Mouse (Mus musculus) neural tube, embryonic 13.5 days (tissue): ENCODE measurements around the gene Clybl. TPM values are rescaled to one million over a fixed set of nuclear protein-coding genes. Genes with fewer than 3 reads are reported as not detected.

Experiments used
- ATAC-seq: fragments of 200-750 bp; cut with Nextera tagmentation; 2 replicates; pipeline ENCODE4 v1.8.0; 2017; ENCODE audit warnings: low read depth, mild to moderate bottlenecking, moderate TSS enrichment, moderate library complexity
- H3K27ac ChIP-seq: fragments of 300-500 bp; sonication (generic); replicated peaks from 2 replicates; pipeline ENCODE4 v1.5.1; 2015; ENCODE audit warnings: moderate library complexity, mild to moderate bottlenecking, inconsistent platforms
- H3K27me3 ChIP-seq: fragments of 300-500 bp; sonication (generic); 2 replicates; pipeline ENCODE4 v1.6.1; 2015; ENCODE audit warnings: mild to moderate bottlenecking, inconsistent platforms
- H3K36me3 ChIP-seq: fragments of 300-500 bp; sonication (generic); 2 replicates; pipeline ENCODE4 v1.6.1; 2015; ENCODE audit warnings: mild to moderate bottlenecking, inconsistent platforms
- H3K4me1 ChIP-seq: fragments of 300-500 bp; sonication (generic); replicated peaks from 2 replicates; pipeline ENCODE4 v1.6.1; 2015; ENCODE audit warnings: inconsistent platforms
- H3K4me2 ChIP-seq: fragments of 300-500 bp; sonication (generic); 2 replicates; pipeline ENCODE4 v1.6.1; 2015; ENCODE audit warnings: inconsistent platforms, mild to moderate bottlenecking, moderate library complexity
- H3K4me3 ChIP-seq: fragments of 300-500 bp; sonication (generic); 2 replicates; pipeline ENCODE4 v1.5.1; 2015; ENCODE audit warnings: mild to moderate bottlenecking, inconsistent platforms
- H3K9ac ChIP-seq: fragments of 300-500 bp; sonication (generic); 2 replicates; pipeline ENCODE4 v1.6.1; 2015; ENCODE audit warnings: moderate library complexity, mild to moderate bottlenecking, inconsistent platforms
- H3K9me3 ChIP-seq: fragments of 300-500 bp; sonication (generic); 2 replicates; pipeline ENCODE4 v1.6.1; 2016; ENCODE audit warnings: inconsistent platforms
- WGBS: fragments of 180-500 bp; shearing (Covaris S2); methylation state at CpG from one replicate; pipeline ENCODE4 v1.1.7; 2015; 5-methylcytosine and 5-hydroxymethylcytosine counted together
- polyA plus RNA-seq: library from polyadenylated mRNA; unstranded; fragments of >200 nt; fragmentation: Nextera tagmentation; extraction: Ambion mirVana; gene quantifications from 2 replicates; pipeline ENCODE4 v1.2.1, GENCODE M21; 2015

Gene Clybl
- polyA plus RNA-seq, 1 experiment from 2014 or later: 10.2 TPM

DNA sequence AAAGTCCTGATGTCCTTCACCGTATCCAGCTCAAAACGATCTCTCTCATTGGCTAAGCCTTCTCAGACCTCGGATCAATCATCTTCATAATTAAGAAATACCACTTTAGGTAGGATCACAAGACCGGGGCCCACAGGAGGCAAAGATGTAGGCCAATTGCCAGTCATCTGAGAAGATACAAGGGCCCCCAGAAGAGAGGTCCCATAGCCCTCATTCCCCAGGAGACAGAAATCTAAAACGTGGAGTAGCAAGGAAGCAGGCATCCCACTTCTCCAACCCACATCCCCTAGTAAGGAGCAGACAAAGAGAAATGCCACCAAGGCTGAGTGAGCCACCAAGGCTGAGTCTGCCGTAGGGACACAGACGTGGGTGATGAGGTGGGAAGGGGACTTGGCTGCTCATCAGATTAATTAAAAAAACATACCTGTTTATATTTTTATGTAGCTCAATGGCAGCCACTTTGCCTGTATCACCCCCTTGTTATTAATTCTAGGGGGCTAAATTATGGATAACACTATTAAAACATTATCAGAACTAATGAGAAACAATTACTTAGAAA, 223.2 kb downstream of the Clybl start:
- peaks cover 90% of the 10 kb centered on the region for H3K27me3 ChIP-seq
- H3K36me3 ChIP-seq: no peaks in the 10 kb centered on the region
- H3K9me3 ChIP-seq: no peaks in the 10 kb centered on the region
- WGBS: 59% methylated on average over 7 of the region's 7 CpGs
- H3K9ac ChIP-seq: no peak overlapping the region
- peak; percentile 51 for ATAC-seq
- H3K4me2 ChIP-seq: no peak overlapping the region
- no peak overlapping the region for H3K4me3 ChIP-seq
- H3K4me1 ChIP-seq: peaks cover 38% of the 10 kb centered on the region
- peak overlapping the region; percentile 62 for H3K27ac ChIP-seq

GRCm38 (mm10) chr14:122405236-122405635, 223.7 kb downstream of the Clybl start:
- Histone ChIP-seq H3K27me3 (peaks cover 95% of the 10 kb centered on the region), H3K9ac (no peak overlapping the region), H3K27ac (0 out of 2 replicates have a peak overlapping the region, but pooled peaks have one; percentile 53), H3K4me2 (peak overlapping the region; percentile 64), H3K9me3 (no peaks in the 10 kb centered on the region), H3K36me3 (no peaks in the 10 kb centered on the region), H3K4me3 (no peak overlapping the region), H3K4me1 (peaks cover 38% of the 10 kb centered on the region)
- ATAC-seq: peak; percentile 45
- 13% methylated on average over 12 of the region's 12 CpGs for WGBS

DNA sequence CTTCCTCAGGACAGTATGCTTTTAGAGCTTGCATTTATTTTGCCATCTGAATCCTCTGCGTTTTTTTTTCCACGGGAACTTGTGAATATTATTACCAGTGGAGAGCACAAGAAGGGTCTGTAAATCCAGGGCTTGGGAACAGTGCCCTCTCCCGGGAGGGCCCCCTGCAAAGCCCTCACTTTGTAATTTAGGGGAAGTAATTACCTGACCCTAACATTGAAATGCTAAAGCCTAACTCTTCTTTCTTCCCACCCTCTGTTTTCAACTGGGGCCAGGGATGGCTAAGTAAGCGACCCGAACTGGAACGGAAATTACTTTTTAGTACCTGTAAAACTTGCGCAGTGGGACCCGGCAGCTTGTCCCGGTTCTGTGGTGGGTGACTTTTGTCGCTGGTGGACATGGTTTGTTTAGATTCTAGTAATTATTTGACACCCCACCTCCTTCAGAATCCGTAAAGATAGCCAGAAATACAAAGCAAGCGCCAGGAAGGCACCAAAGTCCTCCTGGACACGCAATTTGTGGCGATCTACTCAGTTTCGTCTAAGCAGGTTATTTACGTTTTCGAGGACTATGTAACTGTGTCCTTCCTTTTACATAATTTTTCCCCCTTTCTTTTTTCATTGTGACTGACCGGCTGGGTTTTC, 224.5 kb downstream of the Clybl start:
- Histone ChIP-seq H3K9ac (peak overlapping the region; percentile 66), H3K27ac (peak overlapping the region; percentile 71), H3K27me3 (peaks cover 89% of the 10 kb centered on the region), H3K36me3 (no peaks in the 10 kb centered on the region), H3K4me3 (peak overlapping the region; percentile 35), H3K4me1 (peaks cover 38% of the 10 kb centered on the region), H3K9me3 (no peaks in the 10 kb centered on the region), H3K4me2 (peak overlapping the region; percentile 64)
- 2% methylated on average over 18 of the region's 18 CpGs for WGBS
- ATAC-seq: no peak

GRCm38 (mm10) chr14:122406541-122407219, 225.2 kb downstream of the Clybl start:
- ATAC-seq: peak; percentile 57
- Histone ChIP-seq H3K9me3 (no peaks in the 10 kb centered on the region), H3K4me2 (peak overlapping the region; percentile 64), H3K27me3 (peaks cover 88% of the 10 kb centered on the region), H3K36me3 (no peaks in the 10 kb centered on the region), H3K4me1 (peaks cover 37% of the 10 kb centered on the region), H3K4me3 (peak overlapping the region; percentile 35), H3K27ac (peak overlapping the region; percentile 71), H3K9ac (peak overlapping the region; percentile 66)
- WGBS: 1% methylated on average over 58 of the region's 58 CpGs

DNA sequence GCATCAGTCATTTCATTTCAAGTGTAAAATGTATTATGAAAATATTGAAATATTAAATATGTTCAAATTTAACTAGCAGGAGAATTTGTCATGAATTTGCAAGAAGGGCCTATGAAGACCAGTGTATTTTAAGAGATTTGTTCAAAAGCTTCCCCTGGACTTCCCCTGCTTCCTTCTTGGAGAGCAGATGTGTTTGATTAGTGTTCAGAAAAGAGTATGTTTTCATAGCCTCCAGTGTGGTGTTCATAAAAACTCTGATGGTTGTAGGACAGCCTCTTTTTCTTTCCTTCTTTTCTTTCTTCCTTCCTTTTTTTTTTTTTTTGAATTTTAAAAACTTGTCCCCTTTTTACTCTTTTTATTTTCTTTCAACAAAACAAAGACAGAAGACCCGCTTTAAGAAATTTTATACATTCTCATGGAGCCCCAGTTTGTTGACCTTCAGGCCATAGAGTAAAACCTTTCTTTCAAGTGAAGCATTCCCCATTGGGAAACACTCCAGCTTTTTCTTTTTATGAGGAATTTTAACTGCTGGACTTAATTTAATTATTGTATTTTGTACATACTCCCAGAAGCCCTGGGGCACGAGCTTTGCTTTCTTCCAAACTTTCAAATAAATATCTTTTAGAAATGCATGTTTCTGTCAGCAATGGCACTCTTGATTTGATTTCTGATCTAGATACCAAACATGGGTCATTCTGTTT, 231.5 kb downstream of the Clybl start:
- WGBS: 66% methylated on average over 2 of the region's 2 CpGs
- Histone ChIP-seq H3K4me3 (no peak overlapping the region), H3K4me1 (peaks cover 5% of the 10 kb centered on the region), H3K9me3 (no peaks in the 10 kb centered on the region), H3K27ac (no peak overlapping the region), H3K4me2 (no peak overlapping the region), H3K36me3 (no peaks in the 10 kb centered on the region), H3K27me3 (peaks cover 41% of the 10 kb centered on the region), H3K9ac (no peak overlapping the region)
- no peak for ATAC-seq

- Histone ChIP-seq H3K27me3 (peaks cover 36% of the 10 kb centered on the region), H3K4me2 (no peak overlapping the region), H3K9ac (no peak overlapping the region), H3K4me1 (peaks cover 5% of the 10 kb centered on the region), H3K36me3 (no peaks in the 10 kb centered on the region), H3K9me3 (no peaks in the 10 kb centered on the region), H3K27ac (no peak overlapping the region), H3K4me3 (no peak overlapping the region)
- ATAC-seq: no peak
- WGBS: 80% methylated on average over 2 of the region's 2 CpGs
Observed at GRCm38 (mm10) chr14:122413542-122413928, 232.0 kb downstream of the Clybl start.

- no peaks in the 10 kb centered on the region for H3K36me3 ChIP-seq
- no peak overlapping the region for H3K4me3 ChIP-seq
- H3K27me3 ChIP-seq: peaks cover 29% of the 10 kb centered on the region
- ATAC-seq: no peak
- no peaks in the 10 kb centered on the region for H3K9me3 ChIP-seq
- WGBS: 88% methylated on average over 2 of the region's 2 CpGs
- H3K4me2 ChIP-seq: no peak overlapping the region
- no peak overlapping the region for H3K9ac ChIP-seq
- peaks cover 5% of the 10 kb centered on the region for H3K4me1 ChIP-seq
- H3K27ac ChIP-seq: no peak overlapping the region
Observed at GRCm38 (mm10) chr14:122414786-122415185, 233.3 kb downstream of the Clybl start.

DNA sequence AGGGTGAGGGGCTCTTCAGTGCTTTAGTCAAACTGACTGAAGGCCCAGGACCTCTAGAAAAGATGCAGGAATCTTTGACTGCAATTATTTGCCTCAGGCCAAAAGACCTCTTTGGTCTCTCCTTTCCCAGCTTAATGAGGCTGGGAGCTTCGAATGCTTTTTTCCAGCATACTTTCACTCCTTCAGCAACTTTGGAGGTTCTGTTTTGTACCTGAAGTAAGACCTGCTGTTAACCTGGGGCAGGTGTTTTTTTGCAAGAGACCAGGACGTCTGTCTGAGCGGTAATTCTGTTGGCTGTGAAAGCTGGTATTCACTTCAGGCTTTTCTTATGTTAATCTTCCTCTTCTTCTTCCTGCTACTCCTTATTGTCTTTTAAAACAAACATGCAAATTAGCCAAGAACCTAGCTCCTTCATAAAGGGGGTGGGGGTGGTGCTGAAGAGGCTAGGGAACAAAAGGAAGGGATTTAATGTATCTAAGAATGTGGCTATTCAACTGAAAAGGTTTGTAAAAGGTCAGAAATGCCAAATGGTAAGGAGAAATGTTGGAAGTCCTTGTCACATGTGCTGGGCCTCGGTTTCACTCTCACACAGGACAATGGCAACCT, 234.8 kb downstream of the Clybl start:
- Histone ChIP-seq H3K4me2 (no peak overlapping the region), H3K9ac (no peak overlapping the region), H3K4me1 (peaks cover 5% of the 10 kb centered on the region), H3K4me3 (no peak overlapping the region), H3K9me3 (no peaks in the 10 kb centered on the region), H3K36me3 (no peaks in the 10 kb centered on the region), H3K27ac (no peak overlapping the region), H3K27me3 (peaks cover 26% of the 10 kb centered on the region)
- WGBS: 14% methylated on average over 4 of the region's 4 CpGs
- no peak for ATAC-seq

DNA sequence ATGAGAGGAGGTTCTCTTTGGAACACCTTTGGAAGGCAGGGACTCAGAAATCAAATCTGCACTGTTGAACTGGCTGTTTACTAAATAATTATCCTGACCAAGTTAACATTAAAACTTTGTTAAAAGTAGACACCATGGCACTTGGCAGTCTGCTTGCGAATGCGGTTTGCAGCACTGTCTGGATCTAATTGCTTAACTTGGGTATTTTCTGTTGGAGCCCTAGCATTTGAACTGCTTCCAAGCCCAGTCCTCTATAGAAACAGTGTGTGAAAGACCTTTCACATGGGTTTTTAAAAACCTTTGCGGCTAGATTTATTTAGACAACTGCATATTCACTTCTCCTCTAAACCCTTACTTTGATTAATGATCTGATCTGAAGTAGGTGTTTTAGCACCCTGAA, 242.9 kb downstream of the Clybl start:
- Histone ChIP-seq H3K27ac (no peak overlapping the region), H3K9me3 (no peaks in the 10 kb centered on the region), H3K4me3 (no peak overlapping the region), H3K4me2 (no peak overlapping the region), H3K36me3 (no peaks in the 10 kb centered on the region), H3K9ac (no peak overlapping the region), H3K27me3 (peaks cover 14% of the 10 kb centered on the region), H3K4me1 (peaks cover 33% of the 10 kb centered on the region)
- 56% methylated on average over 3 of the region's 3 CpGs for WGBS
- ATAC-seq: no peak

- 47% methylated on average over 10 of the region's 10 CpGs for WGBS
- H3K36me3 ChIP-seq: no peaks in the 10 kb centered on the region
- H3K27me3 ChIP-seq: peaks cover 16% of the 10 kb centered on the region
- peak overlapping the region; percentile 33; the same call in 1 of the 2 replicates for H3K27ac ChIP-seq
- H3K4me2 ChIP-seq: no peak overlapping the region
- ATAC-seq: peak; percentile 13; the same call in 1 of the 2 replicates
- H3K9ac ChIP-seq: no peak overlapping the region
- peaks cover 33% of the 10 kb centered on the region for H3K4me1 ChIP-seq
- H3K9me3 ChIP-seq: no peaks in the 10 kb centered on the region
- no peak overlapping the region for H3K4me3 ChIP-seq
Observed at GRCm38 (mm10) chr14:122426529-122427203, 245.2 kb downstream of the Clybl start.

DNA sequence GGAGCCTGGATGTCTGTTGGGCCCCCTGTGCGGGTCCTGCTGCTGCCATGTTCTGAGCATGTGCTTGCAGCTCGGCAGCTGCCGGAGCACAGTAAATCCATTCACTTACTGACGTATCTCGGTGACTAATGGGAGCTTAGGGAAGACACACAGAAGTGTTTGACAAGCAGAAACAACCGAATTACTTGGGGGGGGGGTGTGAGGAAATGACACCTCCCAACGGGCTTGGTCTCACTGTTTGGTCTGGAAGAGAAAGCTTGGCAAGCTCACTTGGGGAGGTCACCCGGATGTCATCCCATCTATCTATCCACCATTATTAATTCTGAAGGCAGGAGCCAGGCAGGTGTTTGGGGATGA, 245.7 kb downstream of the Clybl start:
- no peak overlapping the region for H3K4me2 ChIP-seq
- 0 out of 2 replicates have a peak overlapping the region, but pooled peaks have one; percentile 33 for H3K27ac ChIP-seq
- 14% methylated on average over 8 of the region's 8 CpGs for WGBS
- H3K9ac ChIP-seq: no peak overlapping the region
- peaks cover 33% of the 10 kb centered on the region for H3K4me1 ChIP-seq
- peak; percentile 62 for ATAC-seq
- H3K4me3 ChIP-seq: no peak overlapping the region
- peaks cover 16% of the 10 kb centered on the region for H3K27me3 ChIP-seq
- no peaks in the 10 kb centered on the region for H3K9me3 ChIP-seq
- H3K36me3 ChIP-seq: no peaks in the 10 kb centered on the region
